Mouse (Mus musculus): ENCODE data around the gene Tdp2. TPM values are rescaled to one million over a fixed set of nuclear protein-coding genes. Genes with fewer than 3 reads are reported as not detected.
A peak's percentile ranks its signal among the peaks of the same experiment; 100 is the strongest.

Tdp2 gene
- 10 to 100 TPM; 20.9 to 23.7 TPM for total RNA-seq (2021)

DNA sequence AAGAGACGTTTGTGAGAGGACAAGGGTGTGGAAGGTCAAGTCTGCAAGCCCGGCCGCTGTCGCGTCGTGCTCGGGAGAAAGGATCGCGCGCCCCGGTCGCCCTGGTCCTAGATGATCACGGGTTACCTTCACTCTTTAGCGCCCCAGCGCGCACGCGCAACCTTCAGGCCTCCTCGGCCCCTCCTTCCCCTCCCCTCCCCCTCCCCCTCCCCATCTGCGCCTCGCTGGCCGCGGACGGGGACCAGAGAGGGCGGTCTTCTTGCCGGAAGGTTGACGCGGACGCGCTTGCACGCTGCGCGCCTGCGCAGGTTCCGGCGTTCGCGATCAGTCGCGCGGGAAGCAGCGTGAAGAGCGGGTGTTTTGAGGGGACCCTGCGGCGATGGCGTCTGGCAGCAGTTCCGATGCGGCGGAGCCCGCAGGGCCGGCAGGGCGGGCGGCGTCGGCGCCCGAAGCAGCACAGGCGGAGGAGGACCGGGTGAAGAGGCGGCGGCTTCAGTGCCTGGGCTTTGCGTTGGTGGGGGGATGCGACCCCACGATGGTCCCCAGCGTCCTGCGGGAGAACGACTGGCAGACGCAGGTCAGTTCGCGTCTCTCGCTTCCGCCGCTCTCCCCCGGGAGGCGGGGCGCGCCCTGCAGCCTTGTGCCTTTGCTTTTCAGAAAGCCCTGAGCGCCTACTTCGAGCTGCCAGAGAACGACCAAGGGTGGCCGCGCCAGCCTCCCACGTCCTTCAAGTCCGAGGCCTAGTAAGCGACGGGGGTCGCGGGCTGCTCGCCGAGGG, at the start of gene Tdp2, which contains the start of gene Acot13:
Tdp2 (plus strand) TSS at position 327 of the 778 bp plus-strand sequence.
Acot13 (minus strand) TSS at position 188 of the 778 bp plus-strand sequence.
- DNase-seq = peak; percentile 92 to 93

DNA sequence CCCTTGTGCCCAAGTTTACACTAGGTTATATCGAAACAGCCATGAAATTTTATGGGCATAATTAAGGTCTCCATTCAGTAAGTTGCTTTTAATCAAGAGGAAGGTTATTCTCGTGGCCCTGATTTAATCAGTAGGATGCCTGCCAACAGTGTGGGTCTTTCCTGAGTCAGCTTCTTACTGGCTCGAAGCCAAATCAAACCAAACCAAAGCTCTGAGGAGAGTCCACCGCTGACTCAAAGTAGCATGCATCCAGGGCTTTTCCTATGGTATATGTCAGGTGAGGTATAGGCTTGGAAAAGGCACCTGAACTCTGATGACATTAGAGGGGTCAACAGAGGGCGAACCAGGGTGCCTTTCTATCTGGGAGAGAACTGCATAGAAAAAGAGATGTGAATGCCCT, 49.6 kb upstream of the Tdp2 start:
- no peak for DNase-seq

DNA sequence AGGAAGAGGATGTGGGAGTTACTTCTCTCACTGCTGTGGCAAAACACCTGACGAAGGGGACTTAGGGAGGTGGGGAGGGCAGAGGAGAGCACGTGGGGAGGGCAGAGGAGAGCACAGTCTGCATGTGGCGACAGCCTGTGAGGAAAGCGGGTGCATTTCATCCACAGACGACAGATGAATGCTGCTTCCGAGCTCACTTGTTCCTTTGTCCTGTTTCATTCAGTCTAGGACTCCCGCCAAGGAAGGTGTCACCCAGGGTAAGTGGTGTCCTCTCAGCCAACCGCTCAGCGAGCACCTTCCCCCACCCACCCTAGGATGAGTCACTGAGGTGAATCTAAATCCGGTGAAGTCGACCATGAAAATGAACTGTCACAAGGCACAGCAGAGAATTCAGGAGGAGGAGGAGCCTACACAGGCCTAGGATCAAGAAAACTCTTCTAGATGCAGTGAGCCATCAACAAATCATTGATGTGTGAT, 45.4 kb upstream of the Tdp2 start:
- no peak for DNase-seq

DNA sequence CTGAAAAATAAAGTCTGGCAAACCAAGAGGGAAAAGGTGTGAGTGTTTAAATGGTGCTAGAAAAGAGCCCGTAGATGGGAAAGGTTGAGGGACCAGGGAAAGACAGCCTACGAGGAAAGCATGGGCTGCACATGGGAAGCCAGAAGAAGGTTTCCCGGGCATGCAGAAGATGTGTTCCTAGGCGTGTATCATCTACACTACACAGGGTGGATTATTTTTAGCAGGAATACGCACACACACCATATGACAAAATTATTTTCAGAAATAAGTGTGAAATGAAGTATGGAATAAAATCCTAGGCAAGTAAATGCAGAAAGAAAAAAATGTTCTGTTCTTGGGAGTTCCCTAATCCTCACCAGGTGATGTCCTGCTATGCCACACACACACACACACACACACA, 44.0 kb upstream of the Tdp2 start:
- no peak for DNase-seq

DNA sequence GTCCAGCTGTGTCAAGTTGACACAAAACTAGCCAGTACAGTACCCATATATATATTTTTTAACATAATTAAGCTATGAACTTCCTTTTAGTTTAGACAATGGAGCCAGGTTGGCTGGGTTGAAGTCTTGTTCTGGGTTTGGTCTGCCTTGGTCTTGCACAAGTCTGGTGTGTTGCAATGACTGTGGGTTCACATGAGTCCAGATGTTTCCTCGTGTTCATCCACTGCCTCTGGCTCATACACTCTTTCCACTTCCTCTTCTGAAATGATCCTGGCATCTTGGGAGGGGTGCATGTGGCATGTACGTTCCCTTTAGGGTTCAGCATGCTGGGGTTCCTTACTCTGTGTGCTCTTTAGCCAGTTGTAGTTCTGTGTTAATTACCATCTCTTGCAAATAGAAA, 40.1 kb upstream of the Tdp2 start:
- DNase-seq = no peak

DNA sequence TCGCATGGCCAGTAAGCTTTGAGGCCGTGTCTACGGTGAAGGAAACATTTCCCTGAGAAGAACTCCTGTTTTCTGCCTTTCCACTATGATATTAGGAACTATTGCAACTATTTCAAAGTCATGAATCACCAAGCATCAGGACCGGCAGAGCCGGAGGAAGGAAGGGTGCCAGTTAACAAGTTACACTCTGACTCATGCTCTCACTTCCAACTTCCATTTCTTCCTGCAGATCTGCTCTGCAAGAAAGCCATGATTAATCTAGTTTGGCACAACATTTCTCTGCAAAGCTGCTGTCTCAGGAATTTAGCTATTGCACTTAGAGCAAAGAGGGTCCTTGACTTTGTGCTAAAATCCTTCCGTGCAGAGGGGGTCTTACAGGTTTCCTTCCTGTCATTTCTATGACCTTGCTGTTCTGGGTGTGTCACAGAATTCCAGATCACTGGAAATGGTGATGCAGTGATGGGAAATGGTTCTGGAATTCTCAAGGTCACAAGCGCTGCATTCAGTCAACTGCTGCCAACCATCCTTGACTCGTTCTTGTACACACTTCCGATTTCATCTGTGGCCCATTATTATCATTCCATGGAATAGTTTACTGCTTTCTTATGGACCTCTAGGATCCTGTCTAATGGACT, 39.0 kb upstream of the Tdp2 start:
- DNase-seq = no peak

DNA sequence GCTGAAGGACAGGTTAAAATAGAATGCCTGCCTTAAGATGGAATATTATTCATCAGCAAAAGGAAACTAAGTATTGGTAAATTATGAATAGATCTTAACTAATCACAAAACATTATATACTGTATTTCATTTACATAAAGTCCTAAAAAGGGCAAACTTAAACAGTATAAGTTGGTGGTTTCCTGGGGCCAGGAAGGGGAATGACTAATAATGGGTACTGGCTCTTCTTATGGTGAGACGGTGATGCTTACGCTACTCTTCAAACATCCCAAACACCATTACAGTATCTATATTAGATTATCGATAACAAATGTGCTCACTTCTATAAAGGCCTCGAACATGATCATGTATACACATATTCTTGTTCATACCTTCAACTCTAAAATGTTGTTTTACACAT, 32.8 kb upstream of the Tdp2 start:
- DNase-seq = no peak

DNA sequence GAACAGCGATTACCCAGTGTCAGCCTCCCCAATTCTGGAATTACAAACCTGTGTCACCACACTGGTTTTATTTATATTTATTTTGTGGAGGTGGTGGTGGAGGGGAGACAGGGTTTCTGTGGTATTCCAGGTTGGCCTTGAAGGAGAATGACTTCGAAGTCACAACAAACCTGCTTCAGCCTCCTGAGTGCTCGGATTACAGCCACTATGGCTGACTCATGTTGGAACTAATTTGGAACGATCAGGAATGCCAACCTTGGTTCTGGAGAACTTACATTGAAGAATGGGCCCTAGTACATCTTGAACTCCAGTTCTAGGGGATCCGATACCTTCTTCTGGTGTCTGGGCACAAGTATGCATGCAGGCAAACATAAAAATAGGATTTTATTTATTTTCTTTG, 32.1 kb upstream of the Tdp2 start:
- DNase-seq = no peak

DNA sequence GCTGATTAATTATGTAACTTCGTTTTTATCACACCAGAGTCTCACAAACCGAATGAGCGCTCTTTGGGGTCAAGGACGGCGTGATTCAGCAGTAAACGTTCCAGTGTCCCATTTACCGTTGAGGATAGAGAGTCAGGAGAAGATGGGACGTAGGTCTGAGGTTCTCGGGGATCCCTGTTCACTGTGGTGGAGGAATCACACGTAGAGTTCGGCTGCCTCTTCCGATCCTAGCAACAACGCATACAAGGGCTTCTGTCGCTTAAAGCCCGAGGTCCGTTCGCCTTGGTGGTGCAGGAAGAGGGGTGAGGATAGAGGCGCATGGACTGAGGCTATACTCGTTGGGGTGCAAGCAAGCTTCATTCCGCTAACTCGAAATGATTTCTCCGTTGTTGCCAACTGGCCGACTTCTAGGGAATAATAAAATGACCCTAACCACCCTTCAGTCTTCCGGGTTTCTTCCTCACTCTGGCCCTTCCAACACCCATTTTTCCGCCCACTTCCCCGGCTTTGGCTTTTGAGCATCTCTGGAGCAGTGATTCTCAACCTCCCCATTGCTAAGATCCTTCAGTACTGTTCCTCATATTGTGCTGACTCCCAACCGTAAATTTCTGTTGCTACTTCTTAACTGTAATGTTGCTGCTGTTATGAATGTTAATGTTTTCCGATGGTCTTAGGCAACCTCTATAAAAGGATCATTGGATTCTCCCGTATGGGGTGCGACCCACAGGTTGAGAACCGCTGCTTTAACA, 31.4 kb upstream of the Tdp2 start:
- peak; percentile 28 to 51 for DNase-seq

DNA sequence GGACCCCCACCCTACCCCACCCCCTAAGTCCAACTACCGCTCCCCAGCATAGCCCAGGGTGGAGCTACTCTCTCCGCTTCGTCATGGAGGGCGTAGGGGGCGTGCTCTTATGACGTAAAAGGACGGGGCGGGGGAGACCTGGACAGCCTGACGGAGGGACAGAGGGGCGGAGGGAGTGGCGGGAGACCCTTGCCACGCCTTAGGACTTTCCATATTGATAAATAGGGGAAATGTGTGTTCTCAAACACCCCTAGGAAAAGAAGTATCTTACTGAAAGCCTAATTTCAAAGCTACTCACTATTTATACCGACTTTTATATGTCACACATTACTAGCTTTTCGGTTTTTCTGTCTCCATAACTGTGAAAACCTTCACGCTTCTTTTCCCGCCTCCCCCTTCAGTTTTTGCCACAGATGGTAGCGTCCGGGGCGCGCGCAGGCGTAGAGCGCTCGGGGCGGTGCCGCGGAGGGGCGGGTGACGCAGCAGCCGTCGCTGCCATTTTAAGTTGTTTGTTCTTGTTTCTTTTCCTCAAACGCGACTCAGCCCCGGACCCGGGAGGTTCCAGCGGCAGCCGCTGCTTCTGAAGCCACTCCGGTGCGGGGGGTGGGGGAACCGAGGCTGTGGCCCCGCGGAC, 30.7 kb upstream of the Tdp2 start:
- peak; percentile 96 to 97 for DNase-seq

DNA sequence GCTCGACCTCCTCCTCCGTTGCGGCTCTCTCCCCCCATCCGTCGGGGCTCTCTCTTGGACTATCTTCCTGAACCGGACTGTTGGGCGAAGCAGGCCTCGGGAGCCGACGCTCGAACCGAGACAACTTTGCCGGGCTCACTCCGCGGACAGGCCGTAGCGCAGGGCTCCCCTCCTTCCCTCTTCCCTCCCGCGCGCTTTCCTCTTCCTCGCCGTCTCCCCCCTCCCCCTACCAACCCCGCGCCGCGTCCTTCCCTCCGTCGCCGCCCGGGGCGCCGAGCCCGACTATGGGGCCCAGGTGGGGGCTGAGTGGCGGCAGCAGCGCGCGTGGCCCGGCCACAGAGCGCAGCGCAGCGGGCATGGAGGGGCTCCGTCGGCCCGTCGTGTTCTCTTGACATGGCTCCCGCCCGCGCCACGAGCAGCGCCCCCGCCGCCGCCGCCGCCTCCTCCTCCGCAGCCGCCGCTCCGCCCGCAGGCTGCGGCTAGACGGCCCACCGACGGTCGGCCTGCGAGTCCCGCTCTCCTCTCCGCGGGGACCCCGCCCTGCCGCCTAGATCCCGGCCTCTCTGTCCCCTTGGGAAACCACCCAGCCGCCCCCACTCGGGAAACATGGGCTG, 30.1 kb upstream of the Tdp2 start, which contains the start of gene BC005537:
BC005537 (plus strand) TSS at position 350 of the 614 bp plus-strand sequence.
- DNase-seq = peak; percentile 36 to 49

DNA sequence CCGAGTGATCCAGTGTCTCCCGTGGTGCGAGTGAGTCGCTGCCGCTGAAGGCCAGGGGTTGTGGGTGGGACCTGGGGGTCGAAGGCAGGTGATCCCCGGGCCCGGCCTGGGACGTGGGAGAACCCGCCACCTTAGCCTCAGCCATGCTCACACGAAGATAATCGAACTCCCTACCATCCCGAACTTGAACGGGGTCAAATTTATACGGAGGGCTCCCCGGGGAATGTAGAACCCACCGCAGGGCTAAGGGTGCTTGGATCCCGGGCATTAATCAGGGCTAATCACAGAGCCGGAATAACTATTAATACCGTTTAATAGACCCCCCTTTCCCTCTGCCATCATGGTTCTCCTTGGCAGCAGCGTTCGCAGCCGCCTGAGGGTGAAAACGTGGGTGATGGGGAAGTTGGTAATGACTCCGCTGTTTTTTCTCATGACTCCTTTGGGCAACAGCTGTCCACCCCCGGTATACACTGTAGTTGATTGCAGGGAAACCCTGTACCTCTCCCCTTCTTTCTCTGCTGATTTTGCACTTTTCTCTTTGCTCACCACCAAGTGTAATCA, 29.3 kb upstream of the Tdp2 start:
- peak; percentile 20 to 35 for DNase-seq

DNA sequence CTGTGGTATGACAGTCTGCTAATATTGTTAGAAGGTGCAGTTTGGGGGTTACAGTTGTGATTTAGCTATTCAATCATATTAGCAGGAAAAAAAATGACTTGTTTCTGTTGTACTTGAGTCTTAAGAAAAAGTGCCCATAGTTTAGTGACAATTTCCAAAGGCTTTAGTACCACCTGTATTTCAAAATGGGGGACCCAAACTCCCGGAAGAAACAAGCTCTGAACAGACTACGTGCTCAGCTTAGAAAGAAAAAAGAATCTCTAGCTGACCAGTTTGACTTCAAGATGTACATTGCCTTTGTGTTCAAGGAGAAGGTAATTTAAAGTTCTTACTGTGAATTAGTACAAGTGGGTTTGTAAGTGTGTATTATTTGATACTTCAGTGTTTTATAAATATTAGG, 28.3 kb upstream of the Tdp2 start:
- no peak for DNase-seq

DNA sequence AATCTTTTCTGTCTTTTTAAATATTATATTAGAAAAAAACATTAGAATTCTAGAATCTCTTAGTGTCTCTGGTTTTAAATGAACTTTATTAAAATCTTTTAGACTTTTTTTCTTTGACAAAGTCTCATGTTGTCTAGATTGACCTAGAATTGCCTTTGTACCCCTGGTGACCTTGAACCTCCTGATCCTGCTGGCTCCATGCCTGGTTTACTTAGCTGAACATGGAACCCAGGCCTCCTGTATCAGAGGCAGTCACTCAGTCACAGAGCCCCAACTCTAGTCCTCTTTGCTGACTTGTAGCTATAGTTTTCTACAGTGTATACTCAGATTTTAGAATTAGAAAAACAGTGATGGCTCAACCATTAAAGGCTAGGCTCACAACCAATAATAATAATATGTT, 25.4 kb upstream of the Tdp2 start:
- DNase-seq = no peak

DNA sequence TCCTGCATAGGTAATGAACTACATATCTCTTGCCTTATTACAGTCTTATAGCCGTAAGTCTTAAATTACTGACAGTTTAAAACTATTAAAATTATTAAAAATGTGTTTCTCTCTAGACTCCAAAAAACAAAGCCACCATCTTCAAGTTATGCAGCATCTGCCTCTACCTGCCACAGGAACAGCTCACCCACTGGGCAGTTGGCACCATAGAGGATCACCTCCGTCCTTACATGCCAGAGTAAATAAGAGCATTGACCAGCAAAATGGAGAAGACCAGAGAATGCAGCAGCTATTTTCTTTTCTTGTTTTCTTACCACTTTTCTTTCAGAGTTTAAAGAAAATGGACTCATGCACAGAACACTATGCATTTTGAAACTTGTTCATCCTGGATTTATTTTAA, 19.0 kb upstream of the Tdp2 start:
- DNase-seq = no peak

DNA sequence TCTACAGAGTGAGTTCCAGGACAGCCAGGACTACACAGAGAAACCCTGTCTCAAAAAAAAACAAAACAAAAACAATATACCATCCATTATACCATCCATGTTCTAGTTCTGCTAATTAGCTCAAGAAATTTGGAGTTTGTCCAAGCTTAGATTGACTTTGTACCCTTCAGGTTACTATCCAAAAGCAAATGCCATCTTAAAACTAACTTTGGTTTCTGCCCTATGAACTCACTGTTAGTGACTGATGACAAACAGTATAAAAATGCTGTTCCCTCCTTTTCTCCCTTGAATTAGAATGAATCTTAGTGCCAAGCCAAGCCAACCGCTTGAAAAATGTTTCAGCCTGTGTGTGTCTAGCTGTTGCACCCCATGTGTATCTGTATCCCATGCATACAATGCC, 16.9 kb upstream of the Tdp2 start:
- DNase-seq = no peak

DNA sequence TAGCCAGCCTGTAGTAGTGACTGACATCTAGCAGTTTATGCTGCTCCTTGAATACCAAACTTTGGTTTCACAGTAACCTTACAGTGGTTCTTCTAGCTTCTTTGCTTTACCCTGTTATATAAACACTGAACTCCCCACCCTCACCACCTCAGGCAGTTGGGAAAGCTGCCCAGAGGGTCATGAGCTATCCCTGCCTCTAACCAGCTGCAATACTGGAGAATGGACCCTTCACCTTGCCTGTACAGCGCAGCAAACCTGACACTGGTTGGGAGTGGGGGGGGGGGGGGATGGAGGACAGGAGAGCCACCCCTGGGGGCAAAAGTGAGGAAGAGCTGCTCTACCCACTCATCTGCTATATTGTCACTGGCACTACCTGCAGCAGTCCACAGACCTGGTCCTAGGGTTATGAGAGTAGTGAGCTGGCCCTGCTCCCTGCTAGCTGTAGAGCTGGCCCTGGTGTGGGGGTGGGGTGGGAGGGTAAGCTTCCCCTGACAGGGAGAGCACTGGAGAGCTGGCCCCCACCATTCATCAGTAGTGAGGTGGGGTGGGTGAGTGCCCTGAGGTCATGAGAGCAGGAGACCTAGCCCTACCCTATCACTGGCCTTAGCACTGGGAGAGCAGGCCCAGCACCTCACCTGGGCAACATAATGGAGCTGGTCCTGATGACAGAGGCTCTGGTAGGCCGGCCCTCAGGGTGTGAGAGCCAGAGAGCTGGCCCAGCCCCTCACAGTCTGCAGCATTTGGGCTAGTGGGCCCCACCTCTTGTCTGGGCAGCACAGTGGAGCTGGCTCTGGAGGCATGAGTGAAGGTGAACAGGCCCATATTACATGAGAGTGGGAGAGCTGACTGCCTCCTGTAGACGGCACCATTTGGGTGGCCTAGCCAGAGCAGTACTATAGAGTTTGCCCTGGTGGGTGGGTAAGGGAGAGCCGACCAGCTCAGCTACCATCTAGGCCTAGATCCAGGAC, 15.1 kb upstream of the Tdp2 start:
- DNase-seq = no peak

DNA sequence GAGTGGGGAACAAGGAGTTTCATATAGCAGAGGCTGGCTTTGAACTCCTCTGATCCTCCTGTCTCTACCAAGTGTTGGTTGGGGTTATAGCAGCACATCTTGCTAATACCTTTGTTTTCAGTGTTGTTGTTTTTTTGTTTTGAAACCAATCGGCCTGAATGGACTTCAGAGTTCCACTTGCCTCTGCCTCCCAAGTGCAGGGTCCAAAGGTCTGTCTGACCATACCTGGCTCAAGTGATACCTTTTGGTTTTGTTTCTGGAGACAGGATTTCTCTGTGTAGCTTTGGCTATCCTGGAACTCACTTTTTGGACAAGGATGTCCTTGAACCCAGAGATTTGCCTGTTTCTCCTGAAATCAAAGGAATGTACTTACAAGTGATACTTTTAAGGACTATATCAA, 11.5 kb upstream of the Tdp2 start:
- DNase-seq = no peak

DNA sequence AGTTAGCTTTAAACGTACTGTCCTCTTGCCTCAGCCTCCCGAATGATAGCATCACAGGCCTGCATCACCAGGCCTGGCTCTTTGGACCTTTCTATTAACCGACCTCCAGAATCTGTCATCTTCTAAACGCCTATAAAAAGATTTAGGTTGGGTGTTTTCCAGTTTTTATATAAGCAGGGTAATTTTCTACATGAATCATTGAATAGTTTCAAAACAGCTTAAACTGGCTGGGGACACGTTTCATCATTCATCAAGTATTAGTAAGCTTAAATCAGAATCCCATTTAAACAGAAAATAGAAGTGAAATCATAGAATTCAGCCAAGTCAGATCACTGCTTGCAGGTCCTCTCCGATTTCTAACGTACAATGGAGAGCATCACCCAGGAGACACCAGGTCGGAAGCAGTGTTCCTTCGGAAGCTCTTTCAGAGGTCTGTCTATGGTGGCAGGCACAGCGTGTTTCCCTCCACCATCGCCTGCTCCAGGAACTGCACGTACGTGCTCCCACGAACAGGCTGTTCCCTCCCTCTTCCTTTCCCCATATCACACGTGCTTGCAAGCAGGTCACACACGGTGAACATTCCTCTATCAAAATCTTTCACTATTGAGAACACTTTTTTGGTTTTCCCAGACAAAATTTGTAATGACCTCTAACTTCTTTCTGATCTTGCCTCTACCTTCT, 8.7 kb upstream of the Tdp2 start:
- peak; percentile 70 to 71 for DNase-seq

DNA sequence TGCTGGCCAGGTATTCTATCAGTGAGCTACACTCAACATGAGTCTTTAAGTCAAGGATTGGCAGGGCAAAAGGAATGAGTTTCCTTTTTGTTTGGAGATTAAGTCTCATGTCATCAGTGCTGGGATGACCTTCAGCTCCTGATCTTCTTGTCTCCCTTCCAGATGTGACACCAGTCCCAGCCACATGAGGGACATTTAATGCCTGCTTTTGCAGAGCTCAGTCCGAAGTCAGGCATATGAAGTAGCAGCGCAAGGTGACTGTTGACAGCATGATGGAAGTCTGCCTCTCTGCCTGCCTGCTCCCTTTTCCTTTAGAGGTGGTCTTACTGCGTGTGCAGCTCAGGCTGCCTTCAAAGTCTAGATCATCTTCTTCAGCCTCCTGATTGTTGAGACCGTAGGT, 6.8 kb upstream of the Tdp2 start:
- DNase-seq = no peak
